Mouse (Mus musculus) c-Kit-positive CD71-positive TER-119-positive erythroid progenitor cells, embryonic 14.5 days (primary cell): ENCODE measurements around the gene Pou6f2.

Experiments used
- DNase-seq: peaks from one replicate; pipeline ENCODE4 v3.0.0-alpha.2; 2013; ENCODE audit warnings: low spot score

Pou6f2 gene

GRCm38 (mm10) chr13:18218566-18219234 lies 178.8 kb downstream of the Pou6f2 start:
- DNase-seq: no peak

DNA sequence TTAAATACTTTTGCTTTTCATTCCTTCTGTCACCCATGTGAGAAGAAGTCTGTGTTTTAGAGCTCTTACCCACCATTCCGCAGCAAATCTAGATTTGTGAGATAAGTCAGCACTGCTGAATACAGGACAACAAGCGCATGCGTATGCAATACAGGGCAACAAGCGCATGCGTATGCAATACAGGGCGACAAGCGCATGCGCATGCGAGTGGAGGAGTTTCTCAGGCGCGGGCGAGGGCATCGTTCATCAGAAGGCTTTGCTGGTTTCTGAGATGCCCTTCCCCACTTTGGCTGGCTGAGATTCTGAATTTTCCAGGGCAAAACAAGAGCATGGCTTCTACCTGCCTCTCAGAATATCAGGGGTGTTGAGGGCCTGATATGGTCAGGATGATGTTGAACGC lies 186.2 kb downstream of the Pou6f2 start:
- no peak for DNase-seq

DNA sequence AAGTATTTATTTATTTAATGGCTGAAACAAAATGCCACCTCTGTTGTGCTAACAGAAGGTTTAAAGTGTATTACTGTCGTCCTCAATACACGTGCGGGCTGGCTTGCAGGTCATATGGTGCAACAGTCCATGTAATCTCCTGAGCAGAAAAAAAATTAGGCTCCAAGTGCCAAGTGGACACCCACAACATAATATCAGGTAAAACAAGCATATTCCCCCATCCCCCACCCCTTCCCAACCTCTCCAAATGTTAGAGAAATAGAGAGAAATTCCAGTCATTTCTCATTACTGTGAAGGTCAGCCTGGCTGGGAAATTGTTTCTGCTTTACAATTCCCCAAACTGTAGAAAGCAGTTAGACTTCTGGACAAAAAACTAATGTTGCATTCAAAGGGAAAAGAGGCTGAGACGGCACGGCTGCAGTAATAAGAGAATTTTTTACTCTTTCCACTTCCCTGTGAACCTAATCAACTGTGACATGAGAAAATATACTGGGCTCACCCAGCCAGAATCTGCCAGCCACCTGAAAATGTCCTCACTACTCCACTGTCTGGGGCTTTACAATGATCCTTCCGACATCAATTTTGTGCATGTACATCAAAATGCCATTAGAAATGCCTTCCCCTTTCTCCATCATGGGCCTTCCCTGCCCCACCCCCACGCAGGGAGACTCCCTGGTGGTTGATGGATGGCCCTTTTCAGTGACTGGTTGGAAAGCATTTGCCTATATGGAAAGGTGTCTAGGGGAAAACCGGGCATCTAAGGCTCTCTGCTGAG lies 192.8 kb downstream of the Pou6f2 start:
- no peak for DNase-seq

GRCm38 (mm10) chr13:18174003-18174402 lies 223.5 kb downstream of the Pou6f2 start:
- no peak for DNase-seq

- DNase-seq: no peak
Observed at GRCm38 (mm10) chr13:18173021-18173420, 224.5 kb downstream of the Pou6f2 start.

DNA sequence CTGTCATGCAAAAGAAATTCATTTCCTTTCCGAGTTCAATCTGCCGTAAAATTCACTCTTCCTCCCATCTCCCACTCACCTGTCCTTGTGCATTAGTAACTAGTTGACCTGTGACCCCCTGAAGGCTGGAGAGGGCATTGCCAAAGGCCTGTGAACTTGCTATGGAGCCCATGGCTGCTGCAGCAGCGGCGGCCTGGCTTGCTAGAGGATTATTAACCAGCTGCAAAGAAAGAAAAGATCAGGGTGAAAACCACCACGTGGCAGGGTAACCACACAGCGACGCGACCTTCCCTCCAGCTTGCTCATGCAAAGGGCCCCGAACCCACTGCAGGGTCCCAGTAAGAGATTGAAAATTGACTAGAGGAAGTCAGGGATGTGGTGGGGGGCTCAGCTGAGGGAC lies 225.2 kb downstream of the Pou6f2 start:
- DNase-seq: no peak

DNA sequence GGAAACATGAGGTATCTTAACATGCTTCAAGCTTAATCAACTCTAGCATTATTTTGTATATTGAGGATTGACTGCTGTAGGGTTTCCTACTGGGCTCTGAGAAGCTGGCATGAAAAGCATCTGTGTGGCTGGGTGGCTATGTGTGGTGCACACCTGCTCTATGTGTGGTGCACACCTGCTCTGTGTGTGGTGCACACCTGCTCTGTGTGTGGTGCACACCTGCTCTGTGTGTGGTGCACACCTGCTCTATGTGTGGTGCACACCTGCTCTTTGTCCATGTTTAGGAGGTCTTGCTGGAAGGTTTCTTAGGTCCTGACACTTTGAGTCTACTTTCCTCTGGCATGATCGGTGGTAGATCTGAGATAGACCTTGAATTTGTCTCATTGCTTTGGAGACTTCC lies 233.3 kb downstream of the Pou6f2 start:
- DNase-seq: no peak

DNA sequence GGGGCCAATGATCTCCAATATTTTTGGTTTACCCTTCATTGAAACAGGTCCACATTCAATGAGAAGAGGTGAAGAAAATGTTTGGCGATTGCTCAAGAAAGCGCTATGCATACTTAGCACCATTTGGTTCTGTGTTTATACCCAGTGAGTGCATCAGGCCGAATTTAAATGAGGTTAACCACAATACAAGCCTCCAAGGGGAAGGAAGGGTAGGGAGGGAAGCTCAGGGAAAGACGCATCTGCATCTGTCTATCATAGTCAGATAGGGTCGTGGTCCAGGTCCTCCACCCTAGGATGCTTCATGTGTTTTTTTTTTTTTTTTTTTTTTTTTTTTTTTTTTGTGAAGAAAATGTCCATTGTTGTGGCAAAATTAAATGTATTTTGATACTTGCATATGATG lies 236.9 kb downstream of the Pou6f2 start:
- DNase-seq: no peak

DNA sequence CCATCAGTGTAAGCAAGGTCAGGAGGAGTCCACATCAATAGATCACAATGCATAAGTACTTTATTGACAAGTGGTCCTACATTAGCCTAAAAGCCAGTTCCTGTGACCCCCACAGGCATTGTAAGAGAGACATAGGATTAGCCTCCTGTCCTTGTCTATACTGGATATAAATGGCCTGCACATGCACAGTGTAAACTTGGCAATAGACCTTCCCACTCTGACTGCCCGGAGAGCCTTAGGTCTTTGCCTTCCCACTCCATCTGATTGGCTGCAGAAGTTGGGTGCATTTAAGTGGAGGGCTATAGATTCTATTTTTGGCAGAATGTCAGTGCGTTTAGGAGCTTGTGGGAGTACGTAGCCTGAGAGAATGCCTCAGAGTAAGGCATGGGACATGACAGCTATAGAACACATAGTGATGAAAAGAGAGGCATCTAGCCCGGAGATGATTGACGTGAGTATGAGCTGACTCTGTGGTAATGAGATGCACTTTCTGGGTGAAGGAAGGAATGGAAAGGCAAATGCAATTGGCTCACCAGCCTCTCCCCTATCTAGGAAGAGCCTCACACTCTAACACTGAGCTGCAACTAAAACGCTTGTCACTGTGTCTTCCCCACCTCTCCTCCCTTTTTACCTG lies 243.4 kb downstream of the Pou6f2 start:
- no peak for DNase-seq

DNA sequence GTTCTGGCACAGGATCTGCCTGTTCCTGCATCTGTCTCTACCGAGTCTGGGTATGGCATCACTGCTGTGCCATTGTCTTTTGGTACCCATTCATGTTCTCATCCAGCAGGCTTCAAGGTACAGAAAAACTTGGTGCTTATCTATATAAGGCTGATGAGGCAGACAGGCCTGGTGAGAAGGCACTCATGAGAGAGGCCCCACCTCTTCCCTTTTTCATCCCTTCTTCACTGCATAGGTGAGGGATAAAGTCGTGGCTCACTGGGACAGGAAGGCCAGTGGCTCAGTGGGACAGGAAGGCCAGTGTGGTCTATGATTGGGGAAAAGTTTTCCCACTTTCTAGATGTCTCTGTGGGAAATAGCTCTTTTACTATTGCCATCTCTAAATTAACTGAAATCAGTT lies 263.8 kb downstream of the Pou6f2 start:
- no peak for DNase-seq

- no peak for DNase-seq
Observed at GRCm38 (mm10) chr13:18133193-18133592, 264.3 kb downstream of the Pou6f2 start.

DNA sequence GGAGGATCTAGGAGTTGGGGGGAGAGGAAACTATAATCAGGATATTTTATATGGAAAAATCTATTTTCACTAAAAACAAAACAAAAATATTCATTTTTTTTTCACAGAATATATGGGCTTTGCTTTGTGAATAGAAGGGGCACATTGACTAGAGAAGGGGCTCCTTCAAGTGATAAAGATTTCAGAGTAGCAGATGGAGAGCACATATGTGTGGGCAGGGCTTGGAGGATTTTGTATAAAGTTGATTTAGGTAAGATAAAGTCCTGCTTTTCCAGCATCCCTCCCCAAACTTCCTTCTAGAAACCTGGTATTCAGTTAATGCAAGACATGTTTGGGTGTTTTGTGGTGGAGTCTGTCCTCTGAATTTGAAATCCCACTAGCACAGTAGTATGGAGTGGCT lies 266.2 kb downstream of the Pou6f2 start:
- no peak for DNase-seq

- DNase-seq: no peak
Observed at GRCm38 (mm10) chr13:18129697-18130096, 267.8 kb downstream of the Pou6f2 start.

GRCm38 (mm10) chr13:18128826-18129225 lies 268.7 kb downstream of the Pou6f2 start:
- no peak for DNase-seq

DNA sequence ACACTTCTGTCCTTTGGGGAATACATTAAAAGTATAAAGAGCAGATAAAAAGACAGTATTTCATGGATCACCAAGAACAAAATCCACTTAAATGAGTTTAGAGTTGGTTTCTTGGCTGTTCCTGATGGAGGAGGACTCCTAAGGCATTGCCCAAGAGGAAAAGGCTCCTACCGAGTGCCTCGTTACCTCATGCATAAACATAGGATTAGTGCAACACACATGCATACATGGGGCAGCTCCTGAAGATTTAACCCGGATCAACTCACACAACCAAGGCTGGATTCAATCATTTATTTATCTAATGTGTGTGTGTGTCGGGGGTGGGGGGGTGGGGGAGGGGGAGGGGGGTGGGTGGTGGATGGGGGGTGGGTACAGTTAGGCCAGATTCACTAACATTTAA lies 269.4 kb downstream of the Pou6f2 start:
- DNase-seq: no peak

GRCm38 (mm10) chr13:18126111-18126510 lies 271.4 kb downstream of the Pou6f2 start:
- no peak for DNase-seq

DNA sequence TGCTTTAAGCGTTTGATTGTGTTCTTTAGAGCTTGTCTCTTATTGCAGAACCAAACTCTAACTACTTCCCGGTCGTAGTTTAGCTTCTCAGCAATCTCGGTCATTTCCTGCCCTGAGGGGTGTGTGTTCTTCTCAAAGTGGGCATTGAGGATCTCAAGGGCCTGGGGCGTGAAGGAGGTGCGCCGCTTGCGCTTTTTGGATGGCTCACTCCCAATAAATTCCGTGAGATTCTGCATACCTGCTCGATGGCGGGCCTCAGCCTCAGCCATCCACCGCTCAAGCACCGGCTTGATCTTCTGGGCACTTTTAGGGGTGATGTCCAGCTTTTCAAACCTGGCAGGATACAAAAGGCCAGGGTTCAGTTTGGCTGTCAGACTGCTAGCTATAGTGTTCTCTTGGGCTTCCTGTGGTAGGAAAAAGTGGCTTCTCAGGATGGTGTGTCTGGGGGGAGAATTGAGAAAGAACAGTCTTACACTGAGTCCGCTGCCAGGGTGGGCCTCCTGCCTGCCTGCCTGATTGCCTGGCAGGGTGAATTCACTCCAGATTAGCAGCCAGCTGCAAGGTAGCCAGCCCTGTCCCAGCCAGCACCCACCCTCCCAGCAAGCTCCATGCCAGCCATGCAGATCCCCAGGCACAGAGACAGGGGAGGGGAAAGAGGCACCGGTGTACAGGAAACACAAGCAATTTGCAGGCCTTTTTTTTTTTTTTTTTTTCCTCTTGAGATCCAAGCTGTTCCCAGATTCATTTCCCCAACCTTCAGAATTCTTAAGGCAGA lies 272.1 kb downstream of the Pou6f2 start:
- no peak for DNase-seq

DNA sequence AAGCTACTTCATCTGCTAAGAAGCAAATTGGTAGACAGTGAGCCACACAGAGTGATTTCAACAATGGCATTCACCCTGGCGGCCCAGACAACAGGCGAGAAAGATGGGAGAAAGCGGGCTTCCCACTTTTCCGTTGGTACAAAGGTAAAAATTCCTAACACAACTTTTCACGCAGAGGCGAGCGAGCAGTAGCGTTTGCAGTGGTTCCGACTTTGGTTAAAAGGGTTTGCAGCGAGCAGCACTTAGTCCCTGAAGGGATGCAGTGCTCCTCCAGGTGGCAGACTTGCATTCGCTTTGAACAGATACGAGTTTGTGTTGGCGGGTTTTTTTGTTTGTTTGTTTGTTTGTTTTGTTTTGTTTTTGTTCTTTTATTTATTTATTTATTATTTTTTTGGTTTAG lies 273.1 kb downstream of the Pou6f2 start:
- no peak for DNase-seq

DNA sequence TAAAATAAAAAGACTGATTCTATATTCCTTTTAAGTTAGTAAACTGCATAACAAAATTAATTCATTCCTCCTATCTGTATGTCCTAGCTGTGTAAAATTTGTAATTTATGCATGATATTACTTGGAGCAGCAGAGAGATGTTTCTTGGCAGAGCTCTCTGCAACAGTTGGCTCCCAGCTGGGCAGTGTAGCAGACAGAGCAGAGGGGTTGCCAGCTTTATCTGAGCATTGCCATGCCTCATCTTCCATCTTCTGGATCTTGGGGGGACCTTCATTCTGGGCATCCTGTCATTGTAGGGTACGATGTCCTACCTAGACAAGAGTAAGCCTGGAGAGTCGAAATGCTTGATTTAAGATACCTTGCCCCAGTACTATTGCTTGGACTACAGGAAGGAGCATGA lies 277.1 kb downstream of the Pou6f2 start:
- DNase-seq: no peak

DNA sequence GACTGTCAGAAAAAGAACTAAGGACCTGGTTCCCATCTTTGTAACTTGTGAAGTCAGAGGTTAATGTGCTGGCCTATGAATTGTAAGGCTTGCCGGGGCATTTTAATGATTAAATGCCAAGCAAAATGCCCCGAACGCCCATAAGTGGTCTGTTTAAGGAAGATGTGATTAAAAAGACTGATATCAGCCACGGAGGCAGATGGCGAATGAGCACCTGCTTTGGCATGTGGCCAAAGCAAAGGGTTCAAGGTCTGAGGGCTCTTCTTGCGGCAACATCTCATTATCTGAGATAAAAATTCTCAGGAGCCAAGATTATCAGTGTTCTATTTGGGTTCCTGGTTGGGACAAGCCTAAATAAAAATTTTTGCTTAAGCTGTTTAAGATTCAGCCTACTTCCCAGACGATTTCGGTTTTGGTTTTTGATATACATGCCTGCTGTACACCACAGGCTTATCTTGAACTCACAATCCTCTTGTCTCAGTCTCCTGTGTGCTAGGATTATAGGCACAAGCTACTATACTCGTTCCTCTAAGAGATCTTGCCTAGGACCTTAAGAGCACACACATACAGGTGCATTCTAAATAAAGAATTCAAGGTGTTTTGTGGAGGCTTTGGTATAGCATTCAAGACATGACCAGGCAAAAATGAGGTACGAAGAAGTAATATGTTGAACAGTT lies 315.9 kb downstream of the Pou6f2 start:
- DNase-seq: no peak
